Mouse (Mus musculus): ENCODE measurements around the gene Syt16. TPM values are rescaled to one million over a fixed set of nuclear protein-coding genes. Genes with fewer than 3 reads are reported as not detected.

Gene Syt16
- polyA plus RNA-seq, 1 experiment: not detected

GRCm38 (mm10) chr12:74056162-74056561 is 58.7 kb downstream of the Syt16 start:
- TF ChIP-seq REST (IDR thresholded peaks at IDR 0.05; ENCODE audit: insufficient read depth, insufficient read length) (no peak), TCF12 (IDR thresholded peaks at IDR 0.05; ENCODE audit: insufficient read depth, poor library complexity, severe bottlenecking) (no peak), MAX (IDR thresholded peaks at IDR 0.05; ENCODE audit: low read depth) (no peak), USF1 (IDR thresholded peaks at IDR 0.05; ENCODE audit: low read depth) (no peak), E2F4 (IDR thresholded peaks at IDR 0.05; ENCODE audit: insufficient read depth) (no peak), TCF3 (IDR thresholded peaks at IDR 0.05; ENCODE audit: insufficient read length, low read depth) (no peak), CEBPB (IDR thresholded peaks at IDR 0.05; ENCODE audit: insufficient read depth, poor library complexity, severe bottlenecking) (no peak), MYOD1 (IDR thresholded peaks at IDR 0.05; ENCODE audit: control insufficient read depth in 1 of 3, insufficient read length in 2 of 3, low read depth in 2 of 3) (no peak)
- H3K4me3 ChIP-seq: no peak overlapping the region
- no peaks in the 10 kb centered on the region for H3K36me3 ChIP-seq (ENCODE audit: control insufficient read depth, insufficient read depth)
- no peaks in the 10 kb centered on the region for H3K79me2 ChIP-seq (ENCODE audit: control insufficient read depth, insufficient read depth)
- no peak overlapping the region for H3K4me2 ChIP-seq (ENCODE audit: low read depth)
- H3ac ChIP-seq (ENCODE audit: control insufficient read depth, insufficient read length): no peak overlapping the region
- H3K27me3 ChIP-seq (ENCODE audit: control insufficient read depth, insufficient read depth, insufficient read length): peaks cover 9% of the 10 kb centered on the region

GRCm38 (mm10) chr12:74062547-74062946 is 65.1 kb downstream of the Syt16 start:
- H3K27me3 ChIP-seq (ENCODE audit: control insufficient read depth, insufficient read depth, insufficient read length): no peaks in the 10 kb centered on the region
- no peaks in the 10 kb centered on the region for H3K36me3 ChIP-seq (ENCODE audit: control insufficient read depth, insufficient read depth)
- H3K4me2 ChIP-seq (ENCODE audit: low read depth): no peak overlapping the region
- no peak overlapping the region for H3K4me3 ChIP-seq
- H3K79me2 ChIP-seq (ENCODE audit: control insufficient read depth, insufficient read depth): no peaks in the 10 kb centered on the region
- H3ac ChIP-seq (ENCODE audit: control insufficient read depth, insufficient read length): no peak overlapping the region
- TF ChIP-seq MYOD1 (IDR thresholded peaks at IDR 0.05; ENCODE audit: control insufficient read depth in 1 of 3, insufficient read length in 2 of 3, low read depth in 2 of 3): no peak
- TF ChIP-seq REST (IDR thresholded peaks at IDR 0.05; ENCODE audit: insufficient read depth, insufficient read length): no peak
- TF ChIP-seq TCF3 (IDR thresholded peaks at IDR 0.05; ENCODE audit: insufficient read length, low read depth): no peak
- no peak for TF ChIP-seq USF1 (IDR thresholded peaks at IDR 0.05; ENCODE audit: low read depth)
- TF ChIP-seq MYOG (IDR thresholded peaks at IDR 0.05; ENCODE audit: control insufficient read depth in 1 of 3, insufficient read depth in 1 of 3, insufficient read length in 2 of 3, low read depth in 2 of 3): no peak
- no peak for TF ChIP-seq MAX (IDR thresholded peaks at IDR 0.05; ENCODE audit: low read depth)
- no peak for TF ChIP-seq SRF (IDR thresholded peaks at IDR 0.05; ENCODE audit: control insufficient read depth, insufficient read length, low read depth)
- no peak for TF ChIP-seq POLR2AphosphoS2 (IDR thresholded peaks at IDR 0.05; ENCODE audit: insufficient read length, low read depth)
- no peak for TF ChIP-seq CEBPB (IDR thresholded peaks at IDR 0.05; ENCODE audit: insufficient read depth, poor library complexity, severe bottlenecking)
- no peak for TF ChIP-seq E2F4 (IDR thresholded peaks at IDR 0.05; ENCODE audit: insufficient read depth)
- TF ChIP-seq POLR2A (IDR thresholded peaks at IDR 0.05; ENCODE audit: insufficient read length, low read depth): no peak
- no peak for TF ChIP-seq TCF12 (IDR thresholded peaks at IDR 0.05; ENCODE audit: insufficient read depth, poor library complexity, severe bottlenecking)

GRCm38 (mm10) chr12:74068912-74069311 is 71.5 kb downstream of the Syt16 start:
- Histone ChIP-seq H3K4me2 (ENCODE audit: low read depth) (no peak overlapping the region), H3K27me3 (ENCODE audit: control insufficient read depth, insufficient read depth, insufficient read length) (no peaks in the 10 kb centered on the region), H3K36me3 (ENCODE audit: control insufficient read depth, insufficient read depth) (no peaks in the 10 kb centered on the region), H3K79me2 (ENCODE audit: control insufficient read depth, insufficient read depth) (no peaks in the 10 kb centered on the region), H3K4me3 (no peak overlapping the region), H3ac (ENCODE audit: control insufficient read depth, insufficient read length) (no peak overlapping the region)
- TF ChIP-seq REST (IDR thresholded peaks at IDR 0.05; ENCODE audit: insufficient read depth, insufficient read length): no peak

- Histone ChIP-seq H3K4me3 (no peak overlapping the region), H3K4me2 (ENCODE audit: low read depth) (no peak overlapping the region), H3ac (ENCODE audit: control insufficient read depth, insufficient read length) (no peak overlapping the region), H3K79me2 (ENCODE audit: control insufficient read depth, insufficient read depth) (no peaks in the 10 kb centered on the region), H3K27me3 (ENCODE audit: control insufficient read depth, insufficient read depth, insufficient read length) (no peaks in the 10 kb centered on the region), H3K36me3 (ENCODE audit: control insufficient read depth, insufficient read depth) (no peaks in the 10 kb centered on the region)
- TF ChIP-seq CEBPB (IDR thresholded peaks at IDR 0.05; ENCODE audit: insufficient read depth, poor library complexity, severe bottlenecking): no peak
- TF ChIP-seq MYOG (IDR thresholded peaks at IDR 0.05; ENCODE audit: control insufficient read depth in 1 of 3, insufficient read depth in 1 of 3, insufficient read length in 2 of 3, low read depth in 2 of 3): no peak
- TF ChIP-seq E2F4 (IDR thresholded peaks at IDR 0.05; ENCODE audit: insufficient read depth): no peak
- no peak for TF ChIP-seq TCF12 (IDR thresholded peaks at IDR 0.05; ENCODE audit: insufficient read depth, poor library complexity, severe bottlenecking)
- no peak for TF ChIP-seq MYOD1 (IDR thresholded peaks at IDR 0.05; ENCODE audit: control insufficient read depth in 1 of 3, insufficient read length in 2 of 3, low read depth in 2 of 3)
- no peak for TF ChIP-seq USF1 (IDR thresholded peaks at IDR 0.05; ENCODE audit: low read depth)
- TF ChIP-seq POLR2AphosphoS2 (IDR thresholded peaks at IDR 0.05; ENCODE audit: insufficient read length, low read depth): no peak
- no peak for TF ChIP-seq SRF (IDR thresholded peaks at IDR 0.05; ENCODE audit: control insufficient read depth, insufficient read length, low read depth)
- no peak for TF ChIP-seq MAX (IDR thresholded peaks at IDR 0.05; ENCODE audit: low read depth)
- no peak for TF ChIP-seq REST (IDR thresholded peaks at IDR 0.05; ENCODE audit: insufficient read depth, insufficient read length)
- no peak for TF ChIP-seq POLR2A (IDR thresholded peaks at IDR 0.05; ENCODE audit: insufficient read length, low read depth)
- TF ChIP-seq TCF3 (IDR thresholded peaks at IDR 0.05; ENCODE audit: insufficient read length, low read depth): no peak
These were observed 78.1 kb downstream of the Syt16 start for GRCm38 (mm10) chr12:74075590-74075989.

- Histone ChIP-seq H3K79me2 (ENCODE audit: control insufficient read depth, insufficient read depth) (no peaks in the 10 kb centered on the region), H3K4me3 (no peak overlapping the region), H3ac (ENCODE audit: control insufficient read depth, insufficient read length) (no peak overlapping the region), H3K4me2 (ENCODE audit: low read depth) (no peak overlapping the region), H3K36me3 (ENCODE audit: control insufficient read depth, insufficient read depth) (no peaks in the 10 kb centered on the region), H3K27me3 (ENCODE audit: control insufficient read depth, insufficient read depth, insufficient read length) (no peaks in the 10 kb centered on the region)
- TF ChIP-seq USF1 (IDR thresholded peaks at IDR 0.05; ENCODE audit: low read depth) (no peak), MYOG (IDR thresholded peaks at IDR 0.05; ENCODE audit: control insufficient read depth in 1 of 3, insufficient read depth in 1 of 3, insufficient read length in 2 of 3, low read depth in 2 of 3) (no peak), POLR2A (IDR thresholded peaks at IDR 0.05; ENCODE audit: insufficient read length, low read depth) (no peak), MYOD1 (IDR thresholded peaks at IDR 0.05; ENCODE audit: control insufficient read depth in 1 of 3, insufficient read length in 2 of 3, low read depth in 2 of 3) (no peak), MAX (IDR thresholded peaks at IDR 0.05; ENCODE audit: low read depth) (no peak), REST (IDR thresholded peaks at IDR 0.05; ENCODE audit: insufficient read depth, insufficient read length) (no peak), POLR2AphosphoS2 (IDR thresholded peaks at IDR 0.05; ENCODE audit: insufficient read length, low read depth) (no peak), CEBPB (IDR thresholded peaks at IDR 0.05; ENCODE audit: insufficient read depth, poor library complexity, severe bottlenecking) (no peak), TCF12 (IDR thresholded peaks at IDR 0.05; ENCODE audit: insufficient read depth, poor library complexity, severe bottlenecking) (no peak), SRF (IDR thresholded peaks at IDR 0.05; ENCODE audit: control insufficient read depth, insufficient read length, low read depth) (no peak), TCF3 (IDR thresholded peaks at IDR 0.05; ENCODE audit: insufficient read length, low read depth) (no peak), E2F4 (IDR thresholded peaks at IDR 0.05; ENCODE audit: insufficient read depth) (no peak)
These were observed 78.6 kb downstream of the Syt16 start for GRCm38 (mm10) chr12:74076091-74076490.
